Mouse (Mus musculus) T-helper 17 cell (primary cell): Measurements from ENCODE around the gene Fndc8.

Experiments used
- in situ Hi-C, 2 experiments: fragments of 300-600 bp; cut with MboI, MseI; formaldehyde crosslinking; loops; 1 replicate in 1 of 2; 2 replicates in 1 of 2; pipeline ENCODE4 v1.15.1; 2025; ENCODE audit warnings: high pct_unique_total_duplicates in 2 of 2

Fndc8 gene

GRCm38 (mm10) chr11:82869506-82870172 lies 22.3 kb upstream of the Fndc8 start:
- in situ Hi-C loops, result no loop called here

DNA sequence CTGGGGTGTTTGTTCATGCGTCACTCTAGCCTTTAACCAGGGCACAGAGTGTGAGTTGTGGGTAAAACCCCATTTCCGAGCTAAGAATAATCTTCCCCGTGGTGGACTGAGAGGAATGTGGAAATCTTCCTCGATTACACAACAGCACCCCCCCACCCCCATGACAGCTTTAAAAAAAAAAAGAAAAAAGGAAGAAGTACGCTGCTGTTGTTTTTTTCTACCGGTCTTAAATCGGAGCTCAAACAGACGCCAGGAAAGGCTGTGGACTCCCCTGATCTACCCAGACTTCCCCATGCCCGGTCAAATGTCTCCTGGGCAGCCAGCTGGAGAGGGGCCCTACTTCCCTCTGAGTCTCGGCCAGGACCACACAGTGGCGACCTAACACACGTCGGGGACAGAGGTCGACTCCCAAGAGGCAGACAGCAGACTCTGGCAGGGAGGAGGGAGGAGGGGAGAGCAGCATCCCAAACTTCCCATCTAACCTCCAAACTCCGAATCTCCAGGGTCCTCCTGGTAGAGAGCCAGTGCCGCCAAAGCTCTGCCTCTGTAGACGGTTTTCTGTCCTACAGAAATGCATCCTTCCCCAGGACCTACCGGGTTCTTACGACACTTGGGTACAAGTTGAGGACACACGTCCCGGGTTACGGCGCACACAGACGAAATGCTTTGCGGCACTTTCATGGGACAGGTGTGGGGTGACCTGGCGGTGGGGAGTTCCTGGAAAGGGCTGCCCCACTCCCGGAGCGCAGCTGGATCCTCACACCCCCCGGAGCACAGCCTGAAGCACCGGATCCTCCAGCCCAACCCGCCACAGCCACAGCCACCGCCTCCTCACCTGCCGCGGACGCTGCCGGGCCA lies 21.5 kb upstream of the Fndc8 start:
- in situ Hi-C loops, result no loop called here

- in situ Hi-C loops, result no loop called here
Observed at GRCm38 (mm10) chr11:82871031-82871446, 20.9 kb upstream of the Fndc8 start, which contains the start of gene Rffl. Gene Rffl (minus strand): TSS chr11:82871210.

DNA sequence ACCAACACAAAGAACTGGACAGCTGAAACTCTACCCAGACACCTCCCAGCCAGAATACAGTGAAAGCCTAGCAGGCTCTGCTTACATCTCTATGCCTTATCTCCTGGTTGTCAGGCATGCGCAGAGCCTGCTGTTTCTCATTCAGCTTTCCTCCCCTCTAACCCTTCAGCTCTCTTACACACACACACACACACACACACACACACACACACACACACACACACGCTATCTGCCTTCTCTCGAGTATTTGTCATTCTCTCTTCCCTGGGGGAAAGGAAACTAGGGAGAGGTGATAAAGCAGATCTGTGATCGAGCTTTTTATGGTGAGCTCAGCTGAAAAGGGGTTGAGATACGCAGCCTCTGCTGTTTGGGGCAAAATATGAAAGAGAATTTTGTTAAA lies 17.0 kb upstream of the Fndc8 start:
- in situ Hi-C loops, result no loop called here

GRCm38 (mm10) chr11:82875631-82876030 lies 16.3 kb upstream of the Fndc8 start:
- in situ Hi-C loops, result no loop called here

DNA sequence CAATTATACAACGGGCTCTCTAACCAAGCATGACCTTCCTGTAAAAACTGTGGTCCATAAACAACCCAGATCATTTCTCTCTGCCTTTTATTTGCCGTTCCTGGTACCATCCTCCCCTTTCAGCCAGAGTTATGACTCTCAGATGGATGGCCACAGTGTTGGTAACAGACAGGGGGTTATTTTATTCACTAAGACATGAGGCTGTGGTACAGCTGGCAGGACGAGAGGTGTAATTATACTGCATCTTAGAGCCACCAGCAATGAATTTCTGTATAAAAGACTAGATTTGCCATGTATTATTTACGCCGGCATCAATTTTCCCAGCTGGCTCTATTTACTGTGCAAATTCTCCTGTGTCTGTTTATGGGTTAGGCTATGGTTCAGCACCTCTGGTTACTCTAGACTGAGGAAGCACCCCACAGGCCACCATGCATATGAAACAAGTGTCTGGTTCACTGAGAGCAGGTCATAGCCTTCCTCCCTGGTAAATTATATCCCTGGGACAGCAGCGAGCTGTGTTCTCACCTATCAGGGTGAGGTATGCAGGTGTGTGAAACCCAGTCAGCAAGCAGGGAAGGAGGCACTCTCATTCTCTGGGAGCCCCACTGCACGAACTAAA lies 14.1 kb upstream of the Fndc8 start:
- in situ Hi-C loops, result no loop called here

GRCm38 (mm10) chr11:82883180-82883579 lies 8.7 kb upstream of the Fndc8 start:
- in situ Hi-C loops, result loop anchor here in 1 of 2 experiments (10.0 kb wide), 1 partner anchor 138 kb away; no protein-coding TSS in a partner anchor

GRCm38 (mm10) chr11:82886559-82886958 lies 5.4 kb upstream of the Fndc8 start:
- in situ Hi-C loops, result loop anchor here (5.0 to 10.0 kb wide), 6 partner anchors 69 to 649 kb away; no protein-coding TSS in a partner anchor

DNA sequence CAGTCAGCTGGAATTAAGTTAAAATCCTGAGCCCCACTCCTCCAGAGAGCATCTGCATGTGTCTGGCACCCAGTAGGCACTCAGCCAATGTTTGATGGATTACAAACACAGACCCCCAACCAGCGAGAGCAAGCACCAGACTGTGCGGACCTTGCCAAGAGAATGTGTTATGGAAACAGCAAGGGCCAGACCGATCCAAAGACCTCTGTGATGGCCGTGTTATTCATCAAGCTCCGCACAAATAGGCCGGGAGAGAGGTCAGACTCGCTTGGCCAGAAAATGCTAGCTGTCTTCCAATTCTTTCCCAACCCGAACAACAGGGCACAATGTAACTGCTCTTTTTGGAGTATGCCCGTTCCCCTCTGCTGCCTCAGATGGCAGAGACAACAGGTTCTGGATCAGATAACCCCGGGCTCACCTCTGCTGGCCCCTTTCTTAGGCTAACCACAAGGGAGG lies 3.4 kb upstream of the Fndc8 start:
- in situ Hi-C loops, result loop anchor here (5.0 to 10.0 kb wide), 6 partner anchors 71 to 651 kb away; no protein-coding TSS in a partner anchor

DNA sequence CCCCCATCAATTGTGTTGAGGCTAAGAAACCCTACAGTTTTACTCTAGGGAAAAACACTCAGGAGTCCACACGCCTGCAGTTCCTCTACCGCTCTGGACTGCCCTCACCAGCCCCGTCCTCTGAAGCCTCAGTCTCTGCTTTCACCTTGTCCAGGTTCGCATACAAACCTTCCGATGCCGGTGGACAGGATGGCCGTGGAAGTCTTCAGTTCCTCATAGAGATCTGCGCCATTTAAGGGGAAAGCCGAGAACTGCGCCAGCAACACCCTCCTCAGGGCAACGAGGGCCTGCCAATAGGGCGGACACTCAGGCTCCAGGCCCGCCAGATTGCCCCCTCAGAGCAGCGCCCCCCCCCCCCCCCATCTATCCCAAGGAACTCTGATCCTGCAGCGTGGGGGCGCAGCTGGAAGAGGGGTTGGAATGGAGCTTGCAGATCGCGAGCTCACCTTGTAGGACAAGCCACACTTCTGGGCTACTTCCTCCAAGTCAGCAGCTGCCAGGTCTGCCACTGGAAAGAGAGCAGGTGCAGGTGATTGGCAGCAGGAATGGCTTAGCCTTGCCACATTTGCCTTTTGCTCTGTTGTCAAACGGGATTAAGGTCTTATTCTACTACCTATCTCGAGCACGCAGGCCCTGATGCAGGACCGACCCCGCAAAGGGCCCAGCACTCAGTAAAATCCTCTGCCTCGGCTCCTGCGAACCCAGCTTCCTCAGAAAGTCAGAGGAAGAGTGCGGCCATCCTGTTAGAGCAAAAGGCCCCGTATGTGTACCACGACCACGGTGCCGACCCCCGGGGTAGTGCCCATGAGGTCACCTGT lies 2.2 kb upstream of the Fndc8 start:
- in situ Hi-C loops, result loop anchor here (5.0 to 10.0 kb wide), 7 partner anchors 72 to 652 kb away; no protein-coding TSS in a partner anchor

- in situ Hi-C loops, result loop anchor here (5.0 to 10.0 kb wide), 2 partner anchors 73 to 276 kb away; no protein-coding TSS in a partner anchor
Observed at GRCm38 (mm10) chr11:82890342-82890762, 1.6 kb upstream of the Fndc8 start, which contains the start of gene Rad51d. Gene Rad51d (minus strand): TSS chr11:82890614.

- in situ Hi-C loops, result loop anchor here in 1 of 2 experiments (10.0 kb wide), 1 partner anchor 283 kb away; no protein-coding TSS in a partner anchor
Observed at GRCm38 (mm10) chr11:82897478-82897877, 5.6 kb downstream of the Fndc8 start.

DNA sequence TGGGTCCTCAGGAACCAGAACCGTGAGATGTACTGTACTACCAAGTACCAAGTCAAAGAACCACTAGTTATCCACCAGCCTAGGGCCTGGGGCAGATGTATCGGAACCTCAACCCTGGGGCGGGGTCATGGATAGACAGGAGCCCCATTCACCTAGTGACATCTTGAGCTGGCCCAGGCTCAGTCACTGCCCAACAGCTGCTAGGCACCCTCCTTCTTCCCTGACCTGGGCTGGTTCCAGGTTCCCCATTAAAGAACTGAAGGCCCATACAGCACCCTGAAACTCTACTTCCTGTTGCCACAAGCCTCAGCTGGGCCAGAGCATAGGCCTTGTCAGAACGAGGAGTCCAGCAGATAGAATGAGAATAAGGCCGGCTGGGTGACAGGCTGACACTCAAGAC lies 7.8 kb downstream of the Fndc8 start:
- in situ Hi-C loops, result loop anchor here in 1 of 2 experiments (10.0 kb wide), 1 partner anchor 285 kb away; no protein-coding TSS in a partner anchor

DNA sequence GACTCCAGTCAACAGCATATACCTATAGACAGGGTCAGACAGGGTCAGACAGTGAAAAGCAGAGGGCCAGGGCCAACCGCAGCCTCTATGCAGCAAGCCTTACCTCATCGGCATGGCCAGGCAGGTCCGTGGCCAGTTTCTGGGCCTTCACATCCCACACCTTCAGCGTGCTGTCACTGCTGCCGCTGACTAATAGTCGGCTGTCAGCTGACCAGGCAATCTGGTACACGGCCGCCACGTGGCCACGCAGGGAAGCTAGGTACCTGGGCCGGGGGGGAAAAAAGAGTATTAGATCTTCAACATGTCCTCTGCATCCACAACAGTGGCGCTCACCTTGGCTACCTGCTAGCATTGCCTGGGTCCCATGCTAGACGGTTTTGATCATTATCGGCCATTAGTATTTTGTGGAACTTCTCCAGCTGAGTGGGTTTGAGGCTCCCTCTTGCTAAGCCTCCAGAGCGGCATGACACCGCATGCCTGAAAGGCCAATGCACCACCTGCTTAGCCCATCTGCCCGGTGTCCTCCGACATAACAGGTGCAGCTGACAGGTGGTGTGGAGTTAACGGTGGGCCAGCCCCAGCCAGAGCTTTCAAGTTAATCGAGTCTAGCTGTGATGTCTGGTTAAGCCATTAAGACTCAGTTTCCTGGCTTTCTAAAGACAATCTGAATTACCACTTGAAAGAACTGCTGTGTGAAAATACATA lies 9.8 kb downstream of the Fndc8 start:
- in situ Hi-C loops, result no loop called here

DNA sequence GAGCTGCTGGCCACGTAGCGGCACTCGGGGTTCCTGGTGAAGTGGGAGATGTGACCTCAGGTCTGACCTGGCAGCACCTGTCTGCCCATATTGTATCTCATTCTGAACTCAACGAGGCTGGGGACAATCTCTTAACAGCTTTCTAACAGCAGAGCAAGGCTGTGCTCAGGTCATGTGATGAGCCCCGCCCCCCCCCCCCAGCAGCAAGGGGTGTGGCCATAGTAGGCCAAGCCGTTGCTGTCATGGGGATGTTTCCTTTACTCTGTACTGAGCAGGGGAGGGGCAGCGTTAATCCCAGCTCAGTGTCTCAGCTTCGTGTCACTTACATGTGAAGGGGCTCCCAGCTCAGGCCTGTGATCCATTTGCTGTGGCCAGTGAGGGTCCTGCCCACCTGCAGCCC lies 13.0 kb downstream of the Fndc8 start:
- in situ Hi-C loops, result no loop called here

GRCm38 (mm10) chr11:82905816-82906215 lies 13.9 kb downstream of the Fndc8 start:
- in situ Hi-C loops, result no loop called here

- in situ Hi-C loops, result no loop called here
Observed at GRCm38 (mm10) chr11:82907651-82908607, 16.0 kb downstream of the Fndc8 start, which contains the start of gene Nle1. Gene Nle1 (minus strand): TSS chr11:82908411.

- in situ Hi-C loops, result no loop called here
Observed at GRCm38 (mm10) chr11:82908608-82908989, 16.7 kb downstream of the Fndc8 start.

- in situ Hi-C loops, result loop anchor here (10.0 kb wide), 3 partner anchors 235 to 285 kb away; partner anchors contain the start of gene Slfn3 (in 1 of the 2)
Observed at GRCm38 (mm10) chr11:82910250-82910649, 18.3 kb downstream of the Fndc8 start, which contains the start of gene Unc45b. Gene Unc45b (plus strand): TSS chr11:82910550.
